Mouse (Mus musculus): ENCODE data around the gene Lipc. TPM values are rescaled to one million over a fixed set of nuclear protein-coding genes. Genes with fewer than 3 reads are reported as not detected.
A peak's percentile ranks its signal among the peaks of the same experiment; 100 is the strongest.

The Lipc gene
- polyA plus RNA-seq, 1 experiment from 2014 or later = not detected

DNA sequence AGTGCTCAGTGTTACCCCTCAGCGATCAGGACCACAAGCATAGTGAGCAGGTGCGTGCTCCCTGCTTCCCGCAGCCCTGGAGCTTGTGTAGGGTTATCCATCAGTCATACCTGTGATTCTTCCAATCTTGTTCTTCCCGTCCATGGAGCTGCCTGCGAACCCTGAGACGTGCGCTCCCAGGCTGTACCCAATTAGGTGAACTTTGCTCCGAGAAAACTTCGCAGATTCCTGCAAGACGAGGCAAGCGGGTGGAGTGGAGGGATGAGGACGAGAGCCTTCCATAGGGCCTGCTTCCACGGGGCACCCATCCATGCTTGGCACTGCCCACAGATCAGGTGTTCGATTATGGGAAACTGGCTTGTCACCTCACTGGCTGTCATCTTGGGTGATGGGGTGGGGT is 133.3 kb downstream of the Lipc start:
- Histone ChIP-seq H3K27ac (ENCODE audit: low read depth, low read length) (no peak overlapping the region), H3K4me3 (ENCODE audit: low read depth, low read length) (no peak overlapping the region), H3K9me3 (ENCODE audit: control insufficient read depth) (no peaks in the 10 kb centered on the region), H3K36me3 (ENCODE audit: control insufficient read depth, insufficient read depth) (no peaks in the 10 kb centered on the region), H3K27me3 (replicated peaks; ENCODE audit: control insufficient read depth, insufficient read depth, low read length) (no peaks in the 10 kb centered on the region), H3K9ac (ENCODE audit: low read depth, low read length) (no peak overlapping the region), H3K4me1 (replicated peaks; ENCODE audit: control insufficient read depth, insufficient read depth, low read length) (0 out of 2 replicates have a peak, but pooled peaks cover 2% of the 10 kb centered on the region), H3K4me2 (replicated peaks; ENCODE audit: low read depth) (no peak overlapping the region)
- ATAC-seq = peak; percentile 50; the same call in 1 of the 2 replicates
- no peak for TF ChIP-seq CTCF (IDR thresholded peaks at IDR 0.05; ENCODE audit: low read depth)
- 43% methylated on average over 14 of the region's 14 CpGs for WGBS

DNA sequence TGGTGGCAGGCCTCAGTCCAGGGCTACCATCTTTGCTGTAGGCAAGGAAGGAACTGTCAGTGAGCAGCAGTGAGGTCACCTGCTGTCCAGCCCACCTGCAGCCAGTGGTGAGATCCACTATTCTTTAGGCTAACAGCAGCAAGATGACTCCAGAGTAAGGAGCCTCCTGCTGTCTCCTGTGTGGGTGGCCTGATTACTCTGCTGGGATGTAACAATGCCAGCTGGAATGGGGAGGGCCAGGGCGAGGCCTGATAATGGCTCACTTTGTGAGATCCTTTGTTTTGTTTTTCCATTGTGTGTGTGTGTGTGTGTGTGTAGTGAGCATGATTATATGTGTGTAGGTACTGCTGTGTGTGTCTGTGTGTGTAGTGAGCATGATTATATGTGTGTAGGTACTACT is 134.6 kb downstream of the Lipc start:
- no peaks in the 10 kb centered on the region for H3K9me3 ChIP-seq (ENCODE audit: control insufficient read depth)
- 55% methylated on average over 1 of the region's 1 CpGs for WGBS
- H3K4me2 ChIP-seq (replicated peaks; ENCODE audit: low read depth) = no peak overlapping the region
- no peak overlapping the region for H3K4me3 ChIP-seq (ENCODE audit: low read depth, low read length)
- H3K36me3 ChIP-seq (ENCODE audit: control insufficient read depth, insufficient read depth) = no peaks in the 10 kb centered on the region
- H3K27ac ChIP-seq (ENCODE audit: low read depth, low read length) = no peak overlapping the region
- no peak for TF ChIP-seq CTCF (IDR thresholded peaks at IDR 0.05; ENCODE audit: low read depth)
- H3K4me1 ChIP-seq (replicated peaks; ENCODE audit: control insufficient read depth, insufficient read depth, low read length) = no peaks in the 10 kb centered on the region
- no peaks in the 10 kb centered on the region for H3K27me3 ChIP-seq (replicated peaks; ENCODE audit: control insufficient read depth, insufficient read depth, low read length)
- no peak overlapping the region for H3K9ac ChIP-seq (ENCODE audit: low read depth, low read length)
- ATAC-seq = no peak

DNA sequence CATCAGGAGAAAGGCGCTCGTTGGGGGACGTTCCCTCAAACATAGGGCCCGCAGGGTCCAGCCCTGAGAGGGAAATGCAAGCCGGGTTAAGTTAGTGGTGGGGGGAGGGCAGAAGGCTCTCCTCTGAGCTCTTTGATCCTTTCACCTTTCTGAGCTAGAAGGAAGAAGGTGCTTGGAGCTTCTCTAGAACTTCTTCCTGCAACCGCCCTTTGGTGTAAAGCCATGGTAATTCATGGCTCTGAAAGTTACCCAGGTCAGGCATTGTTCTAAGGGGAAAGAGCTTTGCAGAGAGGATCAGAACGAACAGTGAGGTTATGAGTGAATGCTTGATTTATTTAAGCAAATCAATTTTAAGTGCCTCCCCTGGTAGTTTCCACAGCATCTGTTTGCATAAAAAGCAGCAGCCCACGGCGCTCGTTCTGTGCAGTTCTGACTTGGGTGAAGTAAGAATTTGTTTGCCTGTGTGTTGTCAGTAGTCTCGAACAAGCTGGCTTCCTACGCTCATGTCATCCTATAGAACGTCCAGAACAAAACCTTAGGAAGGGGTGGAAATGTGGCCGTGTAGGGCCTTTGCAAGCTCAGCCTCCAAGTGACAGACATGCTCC is 135.2 kb downstream of the Lipc start:
- no peak for TF ChIP-seq CTCF (IDR thresholded peaks at IDR 0.05; ENCODE audit: low read depth)
- WGBS = 71% methylated on average over 14 of the region's 14 CpGs
- no peak overlapping the region for H3K27ac ChIP-seq (ENCODE audit: low read depth, low read length)
- H3K9ac ChIP-seq (ENCODE audit: low read depth, low read length) = no peak overlapping the region
- H3K4me3 ChIP-seq (ENCODE audit: low read depth, low read length) = no peak overlapping the region
- H3K27me3 ChIP-seq (replicated peaks; ENCODE audit: control insufficient read depth, insufficient read depth, low read length) = no peaks in the 10 kb centered on the region
- H3K36me3 ChIP-seq (ENCODE audit: control insufficient read depth, insufficient read depth) = no peaks in the 10 kb centered on the region
- H3K4me2 ChIP-seq (replicated peaks; ENCODE audit: low read depth) = no peak overlapping the region
- no peaks in the 10 kb centered on the region for H3K9me3 ChIP-seq (ENCODE audit: control insufficient read depth)
- no peak for ATAC-seq
- no peaks in the 10 kb centered on the region for H3K4me1 ChIP-seq (replicated peaks; ENCODE audit: control insufficient read depth, insufficient read depth, low read length)

DNA sequence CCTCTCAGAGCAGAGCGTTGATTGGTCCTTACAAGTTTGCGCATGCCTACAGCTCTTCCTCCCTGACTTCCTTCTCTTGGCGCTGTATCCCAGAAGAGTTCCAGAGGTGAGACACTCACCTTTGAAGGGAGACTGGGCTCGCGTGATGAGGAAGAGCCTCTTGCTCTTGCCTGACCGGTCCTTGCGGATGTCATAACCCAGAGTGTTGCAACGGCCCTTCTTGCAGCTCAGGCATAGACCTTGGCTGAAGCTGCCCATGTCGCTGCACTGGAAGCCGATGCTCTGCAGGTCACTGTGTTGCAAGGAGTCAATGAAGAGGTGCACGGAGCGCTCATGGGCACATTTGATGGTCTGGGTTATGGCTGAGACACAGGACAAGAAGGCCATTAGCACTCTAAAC is 139.5 kb downstream of the Lipc start:
- Histone ChIP-seq H3K27ac (ENCODE audit: low read depth, low read length) (no peak overlapping the region), H3K4me1 (replicated peaks; ENCODE audit: control insufficient read depth, insufficient read depth, low read length) (no peaks in the 10 kb centered on the region), H3K9ac (ENCODE audit: low read depth, low read length) (no peak overlapping the region), H3K27me3 (replicated peaks; ENCODE audit: control insufficient read depth, insufficient read depth, low read length) (no peaks in the 10 kb centered on the region), H3K4me3 (ENCODE audit: low read depth, low read length) (no peak overlapping the region), H3K36me3 (ENCODE audit: control insufficient read depth, insufficient read depth) (no peaks in the 10 kb centered on the region), H3K9me3 (ENCODE audit: control insufficient read depth) (no peaks in the 10 kb centered on the region), H3K4me2 (replicated peaks; ENCODE audit: low read depth) (no peak overlapping the region)
- WGBS = 93% methylated on average over 12 of the region's 12 CpGs
- no peak for ATAC-seq
- no peak for TF ChIP-seq CTCF (IDR thresholded peaks at IDR 0.05; ENCODE audit: low read depth)

DNA sequence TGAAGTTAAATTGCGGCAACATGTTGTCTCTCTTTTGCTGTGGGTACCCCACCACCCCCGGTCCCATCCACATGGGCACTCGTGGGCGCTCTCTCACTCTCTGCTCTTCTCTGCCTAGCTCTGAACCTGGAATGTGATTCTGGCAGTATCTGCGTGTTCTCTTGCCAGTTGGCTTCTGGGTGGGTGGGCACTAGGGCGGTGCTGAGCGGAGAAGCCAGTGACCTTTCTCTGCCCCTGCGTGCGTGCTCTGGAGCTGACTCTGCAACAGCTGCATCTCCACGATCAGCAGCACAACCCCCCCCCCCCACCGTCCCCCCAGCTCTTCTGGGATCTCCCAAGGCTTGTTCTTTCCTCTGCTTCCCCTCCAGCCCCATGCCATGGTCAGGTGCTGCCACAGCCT is 144.3 kb downstream of the Lipc start:
- Histone ChIP-seq H3K4me2 (replicated peaks; ENCODE audit: low read depth) (no peak overlapping the region), H3K36me3 (ENCODE audit: control insufficient read depth, insufficient read depth) (no peaks in the 10 kb centered on the region), H3K4me3 (ENCODE audit: low read depth, low read length) (no peak overlapping the region), H3K9ac (ENCODE audit: low read depth, low read length) (no peak overlapping the region), H3K4me1 (replicated peaks; ENCODE audit: control insufficient read depth, insufficient read depth, low read length) (no peaks in the 10 kb centered on the region), H3K9me3 (ENCODE audit: control insufficient read depth) (no peaks in the 10 kb centered on the region), H3K27me3 (replicated peaks; ENCODE audit: control insufficient read depth, insufficient read depth, low read length) (no peaks in the 10 kb centered on the region), H3K27ac (ENCODE audit: low read depth, low read length) (no peak overlapping the region)
- 62% methylated on average over 11 of the region's 11 CpGs for WGBS
- no peak for ATAC-seq
- no peak for TF ChIP-seq CTCF (IDR thresholded peaks at IDR 0.05; ENCODE audit: low read depth)

DNA sequence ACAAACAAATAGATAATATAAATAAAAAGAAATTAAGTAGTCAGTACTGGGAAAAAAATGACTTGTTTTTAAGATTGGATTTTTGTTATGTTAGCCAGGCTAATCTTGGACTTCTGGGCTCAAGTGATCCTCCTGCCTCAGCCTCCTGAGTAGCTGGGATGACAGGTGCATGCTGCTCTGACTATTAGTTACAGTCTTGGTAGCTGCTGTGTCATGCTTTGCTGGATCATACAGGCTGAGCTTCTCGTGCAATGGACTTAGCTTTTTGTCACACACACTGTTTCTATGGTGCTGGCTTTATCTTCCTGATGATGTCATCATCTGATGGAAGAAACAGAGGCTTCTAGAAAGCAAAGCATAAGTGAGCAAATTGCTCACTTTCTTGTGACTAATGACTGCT is 146.0 kb downstream of the Lipc start:
- 38% methylated on average over 1 of the region's 1 CpGs for WGBS
- ATAC-seq = peak; percentile 80

DNA sequence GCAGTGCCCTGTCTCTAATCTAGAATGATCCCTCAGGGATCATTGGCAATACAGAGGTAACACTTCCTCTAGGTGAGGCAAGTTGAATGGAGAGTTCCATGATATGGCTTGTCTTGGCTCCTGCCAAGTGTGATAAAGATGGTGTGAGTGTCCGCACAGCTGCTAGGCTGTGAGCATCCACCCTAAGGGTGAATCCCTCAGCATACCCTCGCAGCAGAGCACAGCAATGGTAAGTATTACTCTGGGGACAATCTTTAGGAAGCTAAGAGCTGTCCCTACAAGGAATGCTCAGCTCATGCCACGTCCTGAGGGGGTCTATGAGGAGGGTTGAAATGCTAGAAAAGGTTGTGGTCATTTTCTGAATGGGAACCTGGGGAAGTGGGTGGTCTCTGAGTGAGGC is 149.2 kb downstream of the Lipc start:
- 81% methylated on average over 3 of the region's 3 CpGs for WGBS
- Histone ChIP-seq H3K4me1 (replicated peaks; ENCODE audit: control insufficient read depth, insufficient read depth, low read length) (no peaks in the 10 kb centered on the region), H3K4me2 (replicated peaks; ENCODE audit: low read depth) (no peak overlapping the region), H3K36me3 (ENCODE audit: control insufficient read depth, insufficient read depth) (no peaks in the 10 kb centered on the region), H3K4me3 (ENCODE audit: low read depth, low read length) (no peak overlapping the region), H3K27ac (ENCODE audit: low read depth, low read length) (no peak overlapping the region), H3K9me3 (ENCODE audit: control insufficient read depth) (no peaks in the 10 kb centered on the region), H3K27me3 (replicated peaks; ENCODE audit: control insufficient read depth, insufficient read depth, low read length) (no peaks in the 10 kb centered on the region), H3K9ac (ENCODE audit: low read depth, low read length) (no peak overlapping the region)
- no peak for ATAC-seq
- TF ChIP-seq CTCF (IDR thresholded peaks at IDR 0.05; ENCODE audit: low read depth) = no peak

More for the DNA sequence above, 146.0 kb downstream of the Lipc start:
- no peak for TF ChIP-seq CTCF (IDR thresholded peaks at IDR 0.05; ENCODE audit: low read depth)
- Histone ChIP-seq H3K9ac (ENCODE audit: low read depth, low read length) (no peak overlapping the region), H3K4me3 (ENCODE audit: low read depth, low read length) (no peak overlapping the region), H3K4me2 (replicated peaks; ENCODE audit: low read depth) (no peak overlapping the region), H3K36me3 (ENCODE audit: control insufficient read depth, insufficient read depth) (no peaks in the 10 kb centered on the region), H3K4me1 (replicated peaks; ENCODE audit: control insufficient read depth, insufficient read depth, low read length) (no peaks in the 10 kb centered on the region), H3K9me3 (ENCODE audit: control insufficient read depth) (no peaks in the 10 kb centered on the region), H3K27ac (ENCODE audit: low read depth, low read length) (no peak overlapping the region), H3K27me3 (replicated peaks; ENCODE audit: control insufficient read depth, insufficient read depth, low read length) (no peaks in the 10 kb centered on the region)

Data from intestine, postnatal 0 days (tissue).